Mouse (Mus musculus) small intestine, adult 2 months (tissue): Measurements from ENCODE around the gene Ccdc6. TPM values are rescaled to one million over a fixed set of nuclear protein-coding genes. Genes with fewer than 3 reads are reported as not detected.

Experiments used
- H3K27ac ChIP-seq: fragments of 200-500 bp; 2 replicates; pipeline ENCODE4 v1.5.1; 2012; ENCODE audit warnings: low read depth, low read length, control low read depth, inconsistent platforms; ENCODE audit not compliant: insufficient read depth
- H3K27me3 ChIP-seq: fragments of 200-500 bp; 2 replicates; pipeline ENCODE4 v1.6.1; 2012; ENCODE audit warnings: mild to moderate bottlenecking, moderate library complexity, low read length, inconsistent platforms; ENCODE audit not compliant: control insufficient read depth, insufficient read depth
- H3K36me3 ChIP-seq: fragments of 200-500 bp; 2 replicates; pipeline ENCODE4 v1.6.1; 2012; ENCODE audit warnings: mild to moderate bottlenecking, low read length, control low read depth, inconsistent platforms; ENCODE audit not compliant: control insufficient read depth, insufficient read depth
- H3K4me1 ChIP-seq: fragments of 200-500 bp; 2 replicates; pipeline ENCODE4 v1.6.1; 2012; ENCODE audit warnings: low read length, inconsistent platforms, mixed read lengths; ENCODE audit not compliant: control insufficient read depth, insufficient read depth, insufficient read length
- H3K4me3 ChIP-seq: fragments of 200-500 bp; 2 replicates; pipeline ENCODE4 v1.5.1; 2012; ENCODE audit warnings: low read depth, mild to moderate bottlenecking, control low read depth, inconsistent platforms, low read length, moderate library complexity
- CTCF ChIP-seq: fragments of 200-500 bp; IDR thresholded peaks from 2 replicates; pipeline ENCODE4 v1.5.1; 2012; ENCODE audit warnings: low read depth, mild to moderate bottlenecking, control low read depth, inconsistent platforms, low read length, moderate library complexity, mixed read lengths; ENCODE audit not compliant: insufficient replicate concordance, insufficient read length; ENCODE audit errors: extremely low read depth
- POLR2A ChIP-seq: fragments of 200-500 bp; IDR thresholded peaks from 2 replicates; pipeline ENCODE4 v1.6.1; 2012; ENCODE audit warnings: low read depth, mild to moderate bottlenecking, control low read depth, inconsistent platforms, low read length, moderate library complexity
- WGBS: fragments of 180-500 bp; shearing (Covaris S2); methylation state at CpG from one replicate; pipeline ENCODE4 v1.1.7; 2018; 5-methylcytosine and 5-hydroxymethylcytosine counted together
- polyA plus RNA-seq: library from polyadenylated mRNA; depleted of rRNA; stranded (reverse); fragments of >200 nt; gene quantifications from 2 replicates; pipeline ENCODE4 v1.2.3, GENCODE M21; 2012

Gene Ccdc6
- polyA plus RNA-seq, 1 experiment: 34.6 TPM

DNA sequence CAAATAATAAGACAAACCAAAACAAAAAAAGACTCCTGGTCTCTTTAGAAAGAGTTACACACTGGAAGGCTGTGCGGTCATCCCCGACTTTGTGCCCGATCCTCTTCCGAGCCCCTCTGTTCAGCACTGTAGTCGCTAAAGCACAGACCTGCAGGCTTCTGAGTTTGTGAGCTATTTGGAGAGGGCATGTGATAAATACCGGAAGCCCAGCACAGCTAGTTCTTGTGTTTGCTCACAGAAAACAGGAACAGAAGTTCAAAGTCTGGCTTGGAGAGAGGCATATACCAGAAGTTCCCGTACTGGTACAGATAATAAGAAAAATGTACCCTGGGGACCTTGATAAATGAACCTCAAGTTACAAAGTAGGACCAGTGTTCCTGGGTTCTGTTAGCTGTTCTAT is 98.4 kb downstream of the Ccdc6 start:
- no peak overlapping the region for H3K27ac ChIP-seq
- WGBS: 54% methylated on average over 7 of the region's 7 CpGs
- H3K27me3 ChIP-seq: no peaks in the 10 kb centered on the region
- TF ChIP-seq POLR2A: no peak
- TF ChIP-seq CTCF: no peak
- peaks cover 4% of the 10 kb centered on the region; the same call in 1 of the 2 replicates for H3K4me1 ChIP-seq
- H3K36me3 ChIP-seq: peaks cover 19% of the 10 kb centered on the region
- H3K4me3 ChIP-seq: no peak overlapping the region

DNA sequence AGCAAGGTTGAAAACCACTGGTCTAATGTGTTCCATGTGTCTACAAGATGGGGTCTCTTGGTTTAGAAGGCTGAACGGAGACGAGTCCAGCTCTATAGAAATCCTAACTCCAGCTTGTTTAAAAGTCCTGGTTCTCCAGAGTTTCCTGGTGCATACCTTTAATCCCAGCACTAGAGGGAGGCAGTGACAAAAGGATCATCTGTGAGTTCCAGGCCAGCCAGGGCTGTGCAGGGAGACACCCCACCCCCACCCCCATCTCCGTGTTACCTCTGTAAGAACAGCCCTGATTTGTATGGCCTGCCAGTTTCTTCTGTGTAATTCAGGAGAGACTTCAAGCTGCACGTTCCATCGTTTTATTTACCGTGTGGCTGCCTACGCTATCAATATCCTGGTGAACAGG is 98.9 kb downstream of the Ccdc6 start:
- TF ChIP-seq POLR2A (no peak), CTCF (peak; percentile 34; the same call in 1 of the 2 replicates)
- no peak overlapping the region for H3K4me3 ChIP-seq
- H3K4me1 ChIP-seq: peaks cover 4% of the 10 kb centered on the region; the same call in 1 of the 2 replicates
- H3K36me3 ChIP-seq: peaks cover 17% of the 10 kb centered on the region
- H3K27ac ChIP-seq: no peak overlapping the region
- H3K27me3 ChIP-seq: no peaks in the 10 kb centered on the region
- WGBS: 35% methylated on average over 7 of the region's 7 CpGs

DNA sequence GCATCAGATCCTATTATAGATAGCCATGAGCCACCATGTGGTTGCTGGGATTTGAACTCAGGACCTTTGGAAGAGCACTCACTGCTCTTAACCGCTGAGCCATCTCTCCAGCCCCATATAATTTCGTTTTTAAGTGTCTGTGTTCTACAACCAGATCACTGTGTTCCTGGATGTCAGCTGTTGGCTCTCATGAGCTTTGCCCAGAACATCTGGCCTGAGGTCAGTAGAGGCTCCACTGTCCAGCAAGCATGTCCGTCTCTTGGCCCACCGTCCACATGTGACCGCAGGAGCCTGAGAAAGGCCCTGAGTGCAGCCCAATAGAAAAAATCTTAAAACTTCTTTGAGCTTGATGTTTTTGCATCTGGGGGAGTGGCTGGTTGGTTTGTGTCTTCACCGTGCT is 99.7 kb downstream of the Ccdc6 start:
- 84% methylated on average over 6 of the region's 6 CpGs for WGBS
- TF ChIP-seq POLR2A (no peak), CTCF (no peak)

DNA sequence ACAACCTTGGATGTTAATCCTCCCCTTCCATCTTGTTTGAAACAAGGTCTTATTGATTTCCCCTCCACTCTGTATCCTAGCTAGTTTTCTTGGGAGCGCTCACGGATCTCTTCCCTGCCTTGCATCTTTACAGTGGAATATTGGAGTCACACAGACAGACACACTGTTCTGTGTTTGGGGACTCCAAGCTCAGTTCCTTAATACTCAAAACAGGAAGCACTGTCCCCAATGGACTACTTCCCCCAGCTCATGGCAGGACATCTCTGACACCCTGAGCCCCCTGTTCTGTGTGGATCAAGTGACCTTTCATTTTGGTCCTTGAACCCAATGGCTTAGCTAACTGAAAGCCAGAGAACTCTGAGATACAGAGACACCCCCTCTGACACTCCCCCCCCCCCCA is 100.7 kb downstream of the Ccdc6 start:
- no peak overlapping the region for H3K4me3 ChIP-seq
- peaks cover 2% of the 10 kb centered on the region for H3K36me3 ChIP-seq
- peaks cover 4% of the 10 kb centered on the region; the same call in 1 of the 2 replicates for H3K4me1 ChIP-seq
- H3K27me3 ChIP-seq: no peaks in the 10 kb centered on the region
- H3K27ac ChIP-seq: no peak overlapping the region
- WGBS: 87% methylated on average over 2 of the region's 2 CpGs
- no peak for TF ChIP-seq POLR2A
- TF ChIP-seq CTCF: no peak

More for the DNA sequence above, 99.7 kb downstream of the Ccdc6 start:
- Histone ChIP-seq H3K36me3 (peaks cover 9% of the 10 kb centered on the region), H3K27me3 (no peaks in the 10 kb centered on the region), H3K27ac (no peak overlapping the region), H3K4me1 (peaks cover 4% of the 10 kb centered on the region; the same call in 1 of the 2 replicates), H3K4me3 (no peak overlapping the region)

DNA sequence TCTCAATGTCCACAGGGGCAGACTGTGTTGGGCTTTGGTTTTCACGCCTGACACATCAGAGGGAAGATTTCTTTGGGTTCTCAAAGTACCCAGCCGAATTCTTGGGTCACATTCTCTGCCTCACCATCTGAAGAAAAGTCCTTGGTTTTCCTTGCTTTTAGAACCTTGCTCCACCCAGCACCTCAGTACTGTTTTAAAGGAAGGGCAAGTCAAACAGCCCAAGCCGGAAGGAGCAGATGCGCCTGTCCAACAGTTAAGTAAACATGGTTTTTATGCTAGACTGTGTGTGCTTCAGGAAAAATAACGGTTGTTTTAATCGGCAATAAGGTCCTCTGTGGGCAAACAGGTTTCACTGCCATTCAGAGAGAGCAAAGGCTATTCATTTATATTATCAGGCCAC is 101.1 kb downstream of the Ccdc6 start:
- peaks cover 4% of the 10 kb centered on the region; the same call in 1 of the 2 replicates for H3K4me1 ChIP-seq
- no peaks in the 10 kb centered on the region for H3K27me3 ChIP-seq
- H3K27ac ChIP-seq: no peak overlapping the region
- H3K4me3 ChIP-seq: no peak overlapping the region
- WGBS: 22% methylated on average over 6 of the region's 6 CpGs
- H3K36me3 ChIP-seq: no peaks in the 10 kb centered on the region
- TF ChIP-seq CTCF: no peak
- no peak for TF ChIP-seq POLR2A

DNA sequence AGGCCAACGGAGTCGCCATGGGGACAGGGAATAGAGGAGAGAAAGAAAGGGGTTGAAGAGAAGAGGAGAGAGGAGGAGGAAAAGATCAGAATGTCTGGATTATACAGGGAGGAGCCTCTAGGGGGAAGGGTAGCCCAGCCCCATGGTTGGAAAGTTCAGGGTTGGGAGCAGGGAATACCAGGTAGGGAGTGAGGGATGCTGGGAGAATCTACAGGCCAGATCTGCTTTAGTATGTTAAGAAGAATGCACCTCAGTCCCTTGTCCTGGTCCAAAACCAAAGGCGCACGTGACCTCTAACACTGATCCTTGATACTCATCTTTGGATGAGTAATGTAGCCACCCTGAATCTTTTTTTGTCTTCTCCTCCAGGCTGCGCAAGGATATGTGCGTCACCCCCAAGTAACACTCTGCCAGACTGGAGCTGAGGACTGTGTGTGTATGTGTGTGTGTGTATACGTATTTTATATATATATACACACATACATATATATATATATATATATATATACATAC is 102.1 kb downstream of the Ccdc6 start:
- H3K27me3 ChIP-seq: no peaks in the 10 kb centered on the region
- TF ChIP-seq POLR2A (no peak), CTCF (no peak)
- H3K27ac ChIP-seq: no peak overlapping the region
- WGBS: 79% methylated on average over 7 of the region's 7 CpGs
- H3K4me1 ChIP-seq: peaks cover 4% of the 10 kb centered on the region; the same call in 1 of the 2 replicates
- H3K36me3 ChIP-seq: no peaks in the 10 kb centered on the region
- no peak overlapping the region for H3K4me3 ChIP-seq

DNA sequence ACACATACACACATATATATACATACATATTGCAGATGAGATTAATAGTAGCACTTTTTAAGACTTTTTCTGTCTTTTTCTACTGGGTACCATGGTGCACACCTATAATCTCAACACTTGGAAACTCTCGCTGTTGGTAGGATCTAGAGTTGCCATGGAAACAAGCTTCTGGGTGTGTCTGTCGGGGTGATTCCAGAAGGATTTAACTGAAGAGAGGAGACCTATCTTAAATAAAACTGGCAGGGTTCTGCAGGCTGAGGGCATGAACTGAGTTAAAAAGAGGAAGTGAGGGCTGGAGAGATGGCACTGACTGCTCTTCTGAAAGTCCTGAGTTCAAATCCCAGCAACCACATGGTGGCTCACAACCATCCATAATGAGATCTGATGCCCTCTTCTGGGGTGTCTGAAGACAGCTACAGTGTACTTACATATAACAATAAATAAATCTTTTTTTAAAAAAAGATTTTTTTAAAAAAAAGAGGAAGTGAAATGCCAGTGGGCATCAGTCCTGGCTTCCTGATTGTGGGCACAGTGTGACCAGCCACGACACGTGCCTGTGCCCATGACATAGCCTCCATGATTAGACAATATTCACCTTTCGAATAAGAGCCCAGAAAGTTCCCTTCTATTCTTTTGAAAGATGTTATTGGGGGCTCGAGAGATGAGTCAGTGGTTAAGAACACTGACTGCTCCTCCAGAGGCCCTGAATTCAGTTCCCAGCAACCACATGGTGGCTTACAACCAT is 102.7 kb downstream of the Ccdc6 start:
- TF ChIP-seq POLR2A (no peak), CTCF (no peak)
- no peaks in the 10 kb centered on the region for H3K36me3 ChIP-seq
- H3K27me3 ChIP-seq: no peaks in the 10 kb centered on the region
- 79% methylated on average over 6 of the region's 6 CpGs for WGBS
- peaks cover 4% of the 10 kb centered on the region; the same call in 1 of the 2 replicates for H3K4me1 ChIP-seq
- H3K4me3 ChIP-seq: no peak overlapping the region
- H3K27ac ChIP-seq: no peak overlapping the region
